Mouse (Mus musculus): ENCODE measurements at regions not wholly inside any gene's neighbourhood (a gene's known extent, or its start where the extent isn't known, plus 50 kb on each side); places are given as distances from the start of the nearest gene placed in this dataset.

DNA sequence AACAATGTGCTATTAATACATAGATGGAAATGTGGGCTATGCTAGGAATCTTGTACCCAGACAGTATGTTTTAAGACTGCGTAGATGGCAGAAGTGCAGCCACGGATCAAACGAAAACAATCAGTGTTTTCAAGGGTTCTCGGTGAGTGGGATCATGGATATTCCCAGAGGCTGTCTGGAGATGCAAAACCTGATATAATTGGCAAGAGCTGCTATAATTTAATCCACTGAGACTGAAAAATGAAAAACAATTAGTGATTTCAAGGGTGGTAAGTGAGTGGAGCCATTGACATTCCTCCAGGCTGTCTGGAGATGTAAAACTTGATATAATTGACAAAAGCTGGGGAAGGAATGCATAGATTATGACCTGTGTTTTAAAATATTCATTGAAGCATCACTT, 545.5 kb upstream of the Api5 start:
- H3K36me3 ChIP-seq: no peaks in the 10 kb centered on the region
- no peaks in the 10 kb centered on the region for H3K4me1 ChIP-seq (replicated peaks)
- no peaks in the 10 kb centered on the region for H3K27me3 ChIP-seq
- no peak overlapping the region for H3K9ac ChIP-seq (replicated peaks)
- no peak overlapping the region for H3K27ac ChIP-seq
- WGBS: 58% methylated on average over 4 of the region's 4 CpGs
- no peak overlapping the region for H3K4me2 ChIP-seq (replicated peaks)
- H3K4me3 ChIP-seq (replicated peaks): no peak overlapping the region
- peak; percentile 53; the same call in 1 of the 2 replicates for ATAC-seq
- H3K9me3 ChIP-seq: no peaks in the 10 kb centered on the region

DNA sequence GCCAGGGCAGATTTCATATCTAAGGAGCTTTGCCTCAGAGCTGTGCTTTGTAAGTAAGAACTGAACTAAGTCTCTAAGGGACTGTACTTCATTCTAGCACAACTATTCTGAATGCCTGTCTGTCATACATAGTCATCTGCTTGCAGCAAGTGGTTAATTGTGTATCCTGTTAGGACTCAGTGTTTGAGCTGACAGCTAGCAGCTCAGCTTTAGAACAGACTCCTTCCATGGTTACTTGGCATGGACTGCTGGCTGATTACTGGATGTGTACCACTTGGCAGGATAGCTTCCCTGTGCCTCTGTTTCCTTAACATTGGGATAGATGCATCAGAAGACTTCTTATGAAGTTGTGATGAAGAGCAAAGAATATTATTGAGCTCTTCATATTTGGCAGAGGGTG, 525.6 kb upstream of the Api5 start:
- Histone ChIP-seq H3K36me3 (no peaks in the 10 kb centered on the region), H3K4me3 (replicated peaks) (no peak overlapping the region), H3K9ac (replicated peaks) (no peak overlapping the region), H3K27ac (no peak overlapping the region), H3K9me3 (no peaks in the 10 kb centered on the region), H3K27me3 (no peaks in the 10 kb centered on the region), H3K4me1 (replicated peaks) (no peaks in the 10 kb centered on the region), H3K4me2 (replicated peaks) (no peak overlapping the region)
- no peak for ATAC-seq

DNA sequence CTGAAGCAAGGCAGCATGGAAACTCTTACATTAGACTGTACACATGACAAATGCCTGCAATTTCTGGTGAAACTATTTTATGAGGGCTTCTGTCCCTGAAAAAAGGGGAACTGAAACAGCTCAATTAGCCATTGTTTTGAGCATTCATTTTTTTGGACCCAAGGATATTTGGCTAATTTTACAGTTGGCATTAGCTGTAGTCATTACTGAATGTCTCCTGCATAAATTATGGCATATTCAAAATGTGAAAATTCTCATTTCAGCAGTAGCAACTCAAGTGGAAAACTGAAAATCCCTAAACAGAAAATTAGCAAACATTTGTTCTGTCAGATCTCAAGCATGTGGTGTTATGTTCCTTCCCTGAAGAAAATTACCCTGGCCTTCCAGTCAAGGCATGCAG, 507.7 kb upstream of the Api5 start:
- H3K27me3 ChIP-seq: no peaks in the 10 kb centered on the region
- H3K27ac ChIP-seq: no peak overlapping the region
- H3K4me1 ChIP-seq (replicated peaks): no peaks in the 10 kb centered on the region
- H3K9me3 ChIP-seq: no peaks in the 10 kb centered on the region
- ATAC-seq: no peak
- no peak overlapping the region for H3K4me2 ChIP-seq (replicated peaks)
- no peak overlapping the region for H3K4me3 ChIP-seq (replicated peaks)
- no peak overlapping the region for H3K9ac ChIP-seq (replicated peaks)
- no peaks in the 10 kb centered on the region for H3K36me3 ChIP-seq

DNA sequence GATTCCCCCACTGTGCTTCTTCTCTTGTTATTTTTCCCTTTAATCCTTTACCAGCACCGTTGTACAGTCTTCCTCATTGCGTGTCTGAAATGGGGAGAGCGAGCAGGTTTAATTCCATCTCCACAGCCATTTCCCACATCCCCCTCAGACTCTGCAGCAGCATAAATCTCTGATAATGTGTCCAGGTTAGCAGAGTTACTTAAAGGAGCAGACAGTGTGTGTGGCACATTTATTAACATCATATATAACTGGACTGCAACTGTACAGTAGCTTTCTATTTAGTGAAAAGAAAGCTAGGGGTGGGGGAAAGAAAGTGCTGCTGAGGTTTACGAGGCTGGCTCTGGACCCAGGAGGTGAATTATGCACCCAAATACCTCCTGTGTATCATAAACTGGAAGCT, 494.2 kb upstream of the Api5 start:
- no peak for ATAC-seq
- Histone ChIP-seq H3K9ac (replicated peaks) (no peak overlapping the region), H3K9me3 (no peaks in the 10 kb centered on the region), H3K36me3 (no peaks in the 10 kb centered on the region), H3K4me1 (replicated peaks) (no peaks in the 10 kb centered on the region), H3K4me2 (replicated peaks) (no peak overlapping the region), H3K27me3 (no peaks in the 10 kb centered on the region), H3K4me3 (replicated peaks) (no peak overlapping the region), H3K27ac (no peak overlapping the region)
- WGBS: 88% methylated on average over 4 of the region's 4 CpGs

DNA sequence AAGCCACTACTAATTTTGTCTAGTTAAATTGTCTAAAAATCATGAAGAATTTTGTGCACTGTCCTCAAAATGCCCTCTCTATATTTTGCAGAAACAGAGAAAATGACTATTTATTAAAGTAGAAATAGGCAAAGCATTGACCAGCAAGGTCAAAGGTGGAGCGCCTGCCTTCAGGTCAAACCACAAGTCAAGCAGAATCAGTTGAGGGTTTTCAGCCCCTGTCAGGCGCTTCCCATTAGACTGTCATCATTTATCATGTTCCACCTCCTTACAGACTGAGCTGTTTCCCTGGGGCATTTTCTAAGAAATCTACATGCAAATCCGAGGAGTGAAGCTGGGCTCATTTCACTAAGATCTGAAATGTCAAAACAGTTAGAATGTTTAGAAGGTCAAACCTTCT, 481.4 kb upstream of the Api5 start:
- Histone ChIP-seq H3K4me1 (replicated peaks) (no peaks in the 10 kb centered on the region), H3K36me3 (no peaks in the 10 kb centered on the region), H3K9ac (replicated peaks) (no peak overlapping the region), H3K27me3 (no peaks in the 10 kb centered on the region), H3K27ac (no peak overlapping the region), H3K4me2 (replicated peaks) (no peak overlapping the region), H3K4me3 (replicated peaks) (no peak overlapping the region), H3K9me3 (no peaks in the 10 kb centered on the region)
- no peak for ATAC-seq
- WGBS: 81% methylated on average over 3 of the region's 3 CpGs

DNA sequence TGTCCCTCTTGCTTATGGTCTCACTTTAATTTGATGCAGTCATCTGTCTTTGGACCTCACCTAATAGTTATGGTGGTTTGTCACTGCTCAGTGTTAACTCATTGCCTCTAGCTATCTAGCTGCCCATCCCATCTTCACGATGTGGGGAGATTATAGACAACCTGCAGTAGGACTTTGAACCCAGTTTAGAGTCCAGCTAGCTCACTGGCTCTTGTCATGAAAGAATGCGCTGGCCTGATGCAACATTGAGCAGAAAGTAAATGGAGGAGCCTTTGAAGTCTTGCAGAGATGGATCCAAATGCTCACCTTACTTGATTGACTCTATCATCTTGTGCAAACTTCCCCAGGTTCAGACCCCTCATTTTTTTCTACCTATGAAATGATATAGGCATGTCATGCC, 480.1 kb upstream of the Api5 start:
- no peaks in the 10 kb centered on the region for H3K36me3 ChIP-seq
- no peak overlapping the region for H3K4me2 ChIP-seq (replicated peaks)
- no peak overlapping the region for H3K27ac ChIP-seq
- H3K9me3 ChIP-seq: no peaks in the 10 kb centered on the region
- H3K4me1 ChIP-seq (replicated peaks): no peaks in the 10 kb centered on the region
- H3K4me3 ChIP-seq (replicated peaks): no peak overlapping the region
- 91% methylated on average over 2 of the region's 2 CpGs for WGBS
- no peak overlapping the region for H3K9ac ChIP-seq (replicated peaks)
- ATAC-seq: no peak
- no peaks in the 10 kb centered on the region for H3K27me3 ChIP-seq

DNA sequence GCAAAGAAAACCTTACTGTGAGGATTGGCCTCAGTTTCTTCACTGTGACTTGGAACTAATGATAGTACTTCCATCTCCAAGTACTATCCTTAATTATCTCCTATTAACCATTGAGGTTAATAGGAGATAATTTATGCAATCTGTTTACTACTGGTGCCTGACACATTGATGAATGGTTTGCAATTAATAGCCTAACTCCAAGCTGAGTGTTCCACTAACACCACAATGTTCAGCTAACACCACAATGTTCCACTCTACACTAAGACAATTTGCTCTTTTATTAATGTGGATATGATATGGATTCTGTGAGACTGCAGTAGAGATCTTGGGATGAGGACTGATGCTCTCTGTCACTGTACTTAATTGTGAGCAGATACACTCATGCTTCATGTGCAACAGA, 463.6 kb upstream of the Api5 start:
- H3K4me1 ChIP-seq (replicated peaks): no peaks in the 10 kb centered on the region
- ATAC-seq: no peak
- no peak overlapping the region for H3K27ac ChIP-seq
- no peak overlapping the region for H3K4me2 ChIP-seq (replicated peaks)
- H3K27me3 ChIP-seq: no peaks in the 10 kb centered on the region
- no peaks in the 10 kb centered on the region for H3K9me3 ChIP-seq
- H3K9ac ChIP-seq (replicated peaks): no peak overlapping the region
- no peak overlapping the region for H3K4me3 ChIP-seq (replicated peaks)
- no peaks in the 10 kb centered on the region for H3K36me3 ChIP-seq
